Mouse (Mus musculus): ENCODE data around the gene Lman1l. TPM values are rescaled to one million over a fixed set of nuclear protein-coding genes. Genes with fewer than 3 reads are reported as not detected.

Gene Lman1l
- polyA plus RNA-seq, 1 experiment from 2014 or later, result not detected

DNA sequence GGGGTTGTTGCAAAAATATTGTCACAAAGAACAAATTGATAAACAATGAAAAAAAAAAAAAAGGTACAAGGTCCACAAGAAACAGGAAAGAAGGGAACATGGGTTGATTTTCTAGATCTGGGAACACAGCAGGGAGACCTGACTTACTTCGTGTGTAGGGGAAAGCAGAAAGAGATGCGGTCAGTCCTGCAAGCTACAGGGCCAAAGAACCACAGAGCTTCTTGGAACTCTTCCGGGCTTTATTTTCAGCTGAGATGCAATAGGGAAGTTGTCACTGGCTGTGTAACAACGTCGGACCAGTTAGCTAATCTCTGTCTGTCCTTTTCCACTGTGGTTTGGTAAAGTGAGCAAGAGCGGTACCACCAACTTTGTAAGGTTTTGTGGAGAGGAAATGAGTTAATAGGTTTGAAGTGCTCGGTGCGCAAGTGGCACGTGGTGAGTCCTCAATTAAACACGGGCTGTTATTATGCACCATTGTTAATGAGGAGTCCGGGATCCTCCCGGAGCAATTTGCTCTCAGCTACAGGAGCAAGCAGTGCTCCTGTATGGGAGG, 26.1 kb upstream of the Lman1l start:
- no peak overlapping the region for H3K4me3 ChIP-seq (ENCODE audit: low read depth, low read length)
- H3K9ac ChIP-seq, result no peak overlapping the region
- H3K4me2 ChIP-seq, result no peak overlapping the region
- TF ChIP-seq CTCF (IDR thresholded peaks at IDR 0.05; ENCODE audit: low read depth), result no peak
- no peaks in the 10 kb centered on the region for H3K27me3 ChIP-seq (ENCODE audit: insufficient read depth, low read length)
- H3K9me3 ChIP-seq (ENCODE audit: low read depth, low read length), result no peaks in the 10 kb centered on the region
- no peak for DNase-seq
- WGBS, result 73% methylated on average over 12 of the region's 12 CpGs
- H3K27ac ChIP-seq (ENCODE audit: low read depth), result no peak overlapping the region
- peaks cover 5% of the 10 kb centered on the region; the same call in 1 of the 2 replicates for H3K36me3 ChIP-seq (ENCODE audit: insufficient read depth)
- no peak for ATAC-seq (ENCODE audit: insufficient read depth)
- H3K4me1 ChIP-seq (ENCODE audit: insufficient read depth), result peaks cover 17% of the 10 kb centered on the region

DNA sequence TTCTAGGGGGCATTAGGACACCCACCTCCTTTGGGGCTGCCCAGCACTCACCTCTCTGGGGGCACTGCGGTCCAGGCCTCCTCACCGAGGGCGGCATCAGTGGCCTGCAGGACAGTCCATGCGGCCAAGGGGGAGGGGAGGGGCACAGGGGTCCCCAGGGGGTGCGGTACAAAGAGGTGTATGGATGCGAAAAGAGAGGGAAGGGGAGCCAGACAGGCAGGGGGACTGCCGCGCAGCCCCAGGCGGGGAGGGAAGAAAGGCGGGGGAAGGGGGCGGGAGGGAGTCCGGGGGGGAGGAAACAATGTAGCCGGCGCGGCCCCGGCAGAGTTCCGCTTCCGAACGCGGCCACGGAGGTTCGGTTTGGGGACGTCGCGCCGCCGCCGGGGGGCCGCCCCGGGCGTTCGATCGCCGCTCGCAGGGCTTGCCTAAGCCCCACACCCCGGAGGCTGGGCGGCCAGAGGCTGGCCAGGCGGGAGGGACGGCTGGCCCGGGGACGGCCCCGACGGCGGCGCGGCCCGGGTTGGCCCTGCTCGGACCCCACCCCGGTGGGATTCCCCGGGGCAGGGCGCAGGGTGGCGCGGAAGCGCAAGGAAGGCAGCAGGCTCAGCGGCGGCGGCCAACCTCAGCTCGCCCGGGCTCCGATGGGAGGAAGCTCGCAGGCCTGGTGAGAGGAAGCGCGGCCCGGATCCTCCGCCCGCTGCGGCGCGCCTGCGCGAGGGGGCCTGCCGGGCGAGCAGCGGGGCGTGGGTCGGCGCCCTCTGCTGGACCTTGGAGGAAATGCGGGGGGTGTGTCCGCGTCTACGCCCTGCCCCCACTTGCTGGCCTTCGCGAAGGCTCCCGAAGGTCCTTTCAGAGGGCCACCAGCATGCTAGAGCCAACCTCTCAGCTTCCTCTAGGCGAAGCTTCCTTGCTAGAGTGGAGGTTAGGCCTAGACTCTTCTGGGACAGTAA, 24.6 kb upstream of the Lman1l start:
- WGBS, result under 1% methylated on average over 74 of the region's 85 CpGs
- DNase-seq (peak; percentile 96), ATAC-seq (ENCODE audit: insufficient read depth) (peak; percentile 90)
- Histone ChIP-seq H3K9me3 (ENCODE audit: low read depth, low read length) (no peaks in the 10 kb centered on the region), H3K4me2 (peak overlapping the region; percentile 86), H3K9ac (peak overlapping the region; percentile 97), H3K36me3 (ENCODE audit: insufficient read depth) (peaks cover 5% of the 10 kb centered on the region; the same call in 1 of the 2 replicates), H3K4me3 (ENCODE audit: low read depth, low read length) (peak overlapping the region; percentile 90), H3K27me3 (ENCODE audit: insufficient read depth, low read length) (no peaks in the 10 kb centered on the region), H3K4me1 (ENCODE audit: insufficient read depth) (peaks cover 23% of the 10 kb centered on the region), H3K27ac (ENCODE audit: low read depth) (peak overlapping the region; percentile 96)
- peak; percentile 82 for TF ChIP-seq CTCF (IDR thresholded peaks at IDR 0.05; ENCODE audit: low read depth)

DNA sequence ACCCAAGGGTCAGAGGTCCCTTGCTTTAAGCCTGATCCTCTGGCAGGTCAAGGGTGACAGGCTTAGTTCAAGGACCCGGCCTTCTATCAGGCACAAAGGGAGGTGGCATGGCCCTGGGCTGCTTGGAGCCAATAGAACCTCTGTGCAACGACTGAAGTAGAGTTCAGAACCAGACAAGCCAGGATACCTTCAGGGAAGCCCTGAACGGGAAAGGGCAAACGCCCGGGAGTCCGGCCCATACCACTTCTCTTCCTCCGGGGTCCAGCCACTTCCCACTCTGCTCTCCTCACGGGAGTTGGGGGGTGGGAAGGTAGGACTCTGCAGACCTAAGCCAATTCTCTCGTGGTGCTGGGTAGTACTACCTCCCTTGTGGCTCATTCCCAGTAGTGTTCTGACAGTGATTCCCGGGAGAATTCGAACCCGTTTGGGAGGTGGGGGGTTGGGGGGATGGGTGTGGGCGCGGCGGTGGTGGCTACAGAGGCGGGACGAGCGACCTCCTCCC, 23.9 kb upstream of the Lman1l start:
- no peaks in the 10 kb centered on the region for H3K9me3 ChIP-seq (ENCODE audit: low read depth, low read length)
- ATAC-seq (ENCODE audit: insufficient read depth) (peak; percentile 23; the same call in 1 of the 2 replicates), DNase-seq (no peak)
- H3K4me3 ChIP-seq (ENCODE audit: low read depth, low read length), result peak overlapping the region; percentile 90
- H3K27ac ChIP-seq (ENCODE audit: low read depth), result peak overlapping the region; percentile 96; the same call in 1 of the 2 replicates
- 0% methylated on average over 18 of the region's 18 CpGs for WGBS
- H3K4me2 ChIP-seq, result peak overlapping the region; percentile 86
- peaks cover 30% of the 10 kb centered on the region for H3K4me1 ChIP-seq (ENCODE audit: insufficient read depth)
- TF ChIP-seq CTCF (IDR thresholded peaks at IDR 0.05; ENCODE audit: low read depth), result no peak
- H3K36me3 ChIP-seq (ENCODE audit: insufficient read depth), result peaks cover 5% of the 10 kb centered on the region; the same call in 1 of the 2 replicates
- peak overlapping the region; percentile 97 for H3K9ac ChIP-seq
- H3K27me3 ChIP-seq (ENCODE audit: insufficient read depth, low read length), result no peaks in the 10 kb centered on the region

DNA sequence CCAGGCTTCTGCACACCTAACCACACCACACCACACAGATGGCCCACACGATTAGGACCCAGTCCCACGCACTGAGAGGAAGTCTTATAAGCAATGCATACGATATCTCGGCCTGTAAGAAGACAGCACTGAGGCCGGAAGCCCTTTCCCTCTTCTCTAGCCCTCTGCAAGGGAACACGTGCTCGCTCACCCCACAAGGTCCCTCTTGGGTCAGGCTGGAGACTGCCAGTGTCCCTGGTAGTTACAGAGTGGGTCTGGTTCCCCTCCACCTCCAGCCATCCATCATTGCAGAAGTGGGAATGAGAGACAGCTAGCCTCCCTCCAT, 23.2 kb upstream of the Lman1l start:
- 29% methylated on average over 7 of the region's 7 CpGs for WGBS
- H3K4me3 ChIP-seq (ENCODE audit: low read depth, low read length), result peak overlapping the region; percentile 90
- peaks cover 5% of the 10 kb centered on the region; the same call in 1 of the 2 replicates for H3K36me3 ChIP-seq (ENCODE audit: insufficient read depth)
- H3K4me2 ChIP-seq, result peak overlapping the region; percentile 86
- no peak for ATAC-seq (ENCODE audit: insufficient read depth)
- no peaks in the 10 kb centered on the region for H3K9me3 ChIP-seq (ENCODE audit: low read depth, low read length)
- H3K9ac ChIP-seq, result peak overlapping the region; percentile 97
- H3K4me1 ChIP-seq (ENCODE audit: insufficient read depth), result peaks cover 37% of the 10 kb centered on the region
- no peaks in the 10 kb centered on the region for H3K27me3 ChIP-seq (ENCODE audit: insufficient read depth, low read length)
- TF ChIP-seq CTCF (IDR thresholded peaks at IDR 0.05; ENCODE audit: low read depth), result no peak
- DNase-seq, result no peak
- no peak overlapping the region for H3K27ac ChIP-seq (ENCODE audit: low read depth)

DNA sequence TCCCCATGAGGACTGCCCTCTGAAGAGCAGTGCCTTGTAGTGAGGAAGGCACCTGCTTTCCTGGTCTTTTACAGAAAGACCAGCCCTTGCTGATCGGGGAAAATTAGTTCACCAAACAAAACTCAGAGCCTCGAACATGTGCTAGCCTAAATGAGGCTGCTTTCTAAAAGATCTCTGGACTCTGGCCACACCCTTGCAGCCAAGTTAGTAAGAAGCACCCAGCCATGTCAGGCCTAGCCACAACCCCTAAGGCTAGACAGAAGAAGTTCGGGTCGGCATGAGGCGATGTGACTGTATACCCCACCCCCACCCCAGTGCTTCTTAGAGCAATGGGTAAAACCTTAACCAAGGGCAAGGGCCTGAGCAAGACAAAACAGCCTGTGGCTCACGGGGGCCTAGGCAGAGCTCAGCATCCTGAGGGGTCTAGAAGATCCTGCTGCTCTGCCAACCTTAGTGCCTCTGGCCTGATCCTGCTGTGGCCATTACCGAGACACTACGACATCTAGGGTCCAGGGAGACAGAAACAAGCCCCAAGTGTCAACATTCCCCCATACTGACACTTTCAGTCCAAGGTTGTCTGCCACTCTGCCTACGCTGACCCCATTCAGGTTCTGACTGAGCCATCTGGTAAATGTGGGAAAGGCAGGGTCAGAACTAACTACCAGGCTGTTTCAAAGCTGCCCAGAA, 22.7 kb upstream of the Lman1l start:
- Histone ChIP-seq H3K9me3 (ENCODE audit: low read depth, low read length) (no peaks in the 10 kb centered on the region), H3K36me3 (ENCODE audit: insufficient read depth) (peaks cover 5% of the 10 kb centered on the region; the same call in 1 of the 2 replicates), H3K4me1 (ENCODE audit: insufficient read depth) (peaks cover 42% of the 10 kb centered on the region), H3K4me2 (peak overlapping the region; percentile 86), H3K4me3 (ENCODE audit: low read depth, low read length) (peak overlapping the region; percentile 90), H3K27me3 (ENCODE audit: insufficient read depth, low read length) (no peaks in the 10 kb centered on the region), H3K27ac (ENCODE audit: low read depth) (no peak overlapping the region), H3K9ac (peak overlapping the region; percentile 97; the same call in 1 of the 2 replicates)
- DNase-seq (no peak), ATAC-seq (ENCODE audit: insufficient read depth) (no peak)
- TF ChIP-seq CTCF (IDR thresholded peaks at IDR 0.05; ENCODE audit: low read depth), result no peak
- 66% methylated on average over 9 of the region's 9 CpGs for WGBS

DNA sequence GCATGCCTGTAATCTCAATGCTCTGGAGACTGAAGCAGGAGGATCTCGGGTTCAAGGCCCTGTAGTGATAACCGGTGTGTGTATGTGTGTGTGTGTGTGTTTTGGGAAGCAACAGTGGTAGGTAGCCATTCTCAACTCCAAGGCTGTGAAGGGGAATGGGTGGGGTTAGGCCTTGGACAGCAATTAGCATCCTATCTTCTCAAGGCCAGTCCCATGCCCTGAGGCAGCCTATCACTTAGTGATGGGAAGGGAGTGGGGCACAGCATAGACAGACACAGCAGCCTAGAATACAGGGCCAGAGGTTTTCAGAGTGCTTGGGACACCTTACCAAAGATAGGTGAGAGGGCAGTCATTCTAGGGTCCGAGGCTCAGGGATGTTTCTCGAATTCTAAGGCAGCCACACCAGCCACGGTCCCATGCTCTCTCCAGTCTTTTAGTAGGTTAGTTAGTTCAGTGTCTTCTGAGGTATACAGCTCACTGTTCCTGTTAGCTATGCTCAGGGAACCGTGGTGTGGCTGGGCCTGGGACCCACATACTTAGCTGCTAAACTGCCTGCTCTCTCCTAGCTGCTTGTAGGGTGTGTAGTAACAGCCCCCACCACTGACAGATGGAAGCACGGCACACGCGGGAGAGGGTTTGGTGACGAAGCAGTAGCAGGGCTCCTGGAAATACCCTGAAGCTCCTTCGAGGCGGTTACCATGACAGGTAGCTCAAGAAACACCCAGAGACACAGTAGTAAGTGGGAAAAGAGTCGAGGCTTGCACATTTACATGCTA, 21.4 kb upstream of the Lman1l start:
- Histone ChIP-seq H3K9me3 (ENCODE audit: low read depth, low read length) (no peaks in the 10 kb centered on the region), H3K27me3 (ENCODE audit: insufficient read depth, low read length) (no peaks in the 10 kb centered on the region), H3K36me3 (ENCODE audit: insufficient read depth) (peaks cover 5% of the 10 kb centered on the region; the same call in 1 of the 2 replicates), H3K4me2 (no peak overlapping the region), H3K4me1 (ENCODE audit: insufficient read depth) (peaks cover 54% of the 10 kb centered on the region), H3K27ac (ENCODE audit: low read depth) (no peak overlapping the region), H3K9ac (no peak overlapping the region), H3K4me3 (ENCODE audit: low read depth, low read length) (no peak overlapping the region)
- 83% methylated on average over 13 of the region's 13 CpGs for WGBS
- TF ChIP-seq CTCF (IDR thresholded peaks at IDR 0.05; ENCODE audit: low read depth), result no peak
- no peak for ATAC-seq (ENCODE audit: insufficient read depth)
- DNase-seq, result no peak

Measured in lung, embryonic 14.5 days (tissue).